Mouse (Mus musculus) heart, adult 18-20 months (tissue): Measurements from ENCODE around the gene Tbc1d16. TPM values are rescaled to one million over a fixed set of nuclear protein-coding genes. Genes with fewer than 3 reads are reported as not detected.

Experiments
- DNase-seq, 2 experiments: peaks; one replicate each; pipeline ENCODE4 v3.0.0; 2021 to 2022; ENCODE audit warnings: mixed read lengths in 1 of 2
- total RNA-seq, 2 experiments: library from RNA; stranded (reverse); gene quantifications; 2 replicates each; pipeline ENCODE4 v1.2.3; 2021

Tbc1d16 gene
- total RNA-seq, 2 experiments from 2014 or later: 54.9 to 56.9 TPM

DNA sequence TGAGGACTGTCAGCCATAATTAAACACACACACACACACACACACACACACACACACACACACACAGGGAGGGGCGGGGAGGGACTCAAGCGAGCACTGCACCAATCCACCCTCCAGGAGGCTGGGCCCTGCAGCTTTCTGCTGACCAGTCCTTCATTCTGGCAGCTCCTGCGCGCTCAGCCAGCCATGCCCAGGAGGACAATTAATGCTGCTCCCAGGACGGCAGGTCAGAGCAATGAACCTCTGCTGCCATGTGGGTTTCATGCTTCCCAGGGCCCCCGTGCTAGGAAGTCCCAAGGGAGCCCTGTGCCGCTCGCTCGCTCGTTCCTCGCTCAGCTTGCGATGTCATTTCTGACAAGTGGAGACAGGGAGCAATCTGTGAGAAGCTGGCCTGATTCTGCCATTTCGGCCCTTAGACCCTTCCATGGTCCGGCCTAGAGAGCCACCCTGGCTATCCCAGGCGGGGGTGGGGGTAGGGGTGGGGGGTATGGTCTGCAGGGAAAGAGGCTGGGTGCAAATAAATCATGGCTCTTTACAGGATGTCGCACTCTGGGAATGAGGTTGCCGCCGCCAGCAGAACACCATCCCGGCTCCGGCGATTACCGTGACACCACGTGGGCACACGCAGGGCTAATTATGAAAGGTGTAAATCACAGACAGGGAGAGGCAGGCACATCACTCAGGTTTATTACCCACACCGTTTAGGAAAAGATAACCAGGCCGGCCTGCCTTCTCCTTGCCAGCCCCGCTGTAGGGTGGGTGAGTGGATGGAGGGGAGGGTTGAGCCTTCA lies 51.7 kb downstream of the Tbc1d16 start:
- DNase-seq: no peak

DNA sequence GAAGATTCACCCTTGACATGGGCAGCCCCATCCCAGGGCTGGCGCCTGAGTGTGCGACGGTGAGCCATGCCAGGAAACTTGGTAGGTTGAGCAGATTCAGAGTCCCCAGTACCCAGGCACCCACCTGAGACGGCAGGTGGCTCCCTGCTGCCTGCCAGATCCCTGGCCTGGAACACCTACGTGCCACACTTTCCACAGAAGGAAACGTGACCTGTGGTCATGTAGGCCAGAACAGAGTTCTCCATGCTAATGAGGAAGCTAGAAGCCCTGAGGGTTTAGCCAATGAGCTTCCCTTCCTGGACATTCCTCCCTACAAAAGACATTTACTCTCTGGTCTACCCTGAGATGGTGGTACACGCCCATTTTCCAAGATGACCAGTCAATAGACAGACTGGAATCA lies 56.7 kb downstream of the Tbc1d16 start:
- no peak for DNase-seq

DNA sequence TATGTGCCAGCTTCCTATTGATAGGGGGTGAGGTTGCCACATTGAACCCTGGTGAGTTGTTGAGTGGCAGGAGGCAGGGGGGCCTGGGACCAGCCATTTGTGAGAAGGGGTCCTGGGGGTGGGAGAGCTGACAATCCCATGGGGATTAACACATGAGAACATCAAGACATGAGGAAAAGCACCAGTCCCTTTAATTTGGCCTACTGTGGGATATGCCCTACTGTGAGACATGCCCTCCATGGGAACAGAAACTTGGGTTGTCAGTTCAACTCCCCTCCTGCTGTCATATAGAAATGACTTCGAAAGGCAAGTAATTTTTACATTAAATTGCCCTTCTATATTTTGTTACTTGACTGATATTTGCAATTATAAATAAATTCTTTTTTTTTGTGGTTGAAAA lies 59.4 kb downstream of the Tbc1d16 start:
- DNase-seq: no peak

DNA sequence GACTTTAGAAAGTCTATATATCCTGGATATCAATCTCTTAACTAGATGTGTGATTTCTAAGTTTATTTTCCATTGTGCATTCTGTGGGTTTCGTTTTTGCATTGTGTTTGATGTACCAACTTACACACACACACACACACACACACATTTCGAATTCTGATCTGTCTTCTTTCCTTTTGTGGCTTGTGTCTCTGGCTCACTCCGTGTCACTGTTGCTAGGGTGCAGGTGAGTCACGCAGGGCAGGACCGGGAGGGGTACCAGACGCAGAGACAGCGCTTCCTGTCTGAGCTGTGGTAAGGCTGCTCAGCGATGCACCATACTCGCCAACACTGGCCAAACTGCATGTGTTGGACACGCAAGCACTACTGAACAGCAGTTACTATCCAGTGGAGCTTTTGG lies 62.3 kb downstream of the Tbc1d16 start:
- DNase-seq: no peak

DNA sequence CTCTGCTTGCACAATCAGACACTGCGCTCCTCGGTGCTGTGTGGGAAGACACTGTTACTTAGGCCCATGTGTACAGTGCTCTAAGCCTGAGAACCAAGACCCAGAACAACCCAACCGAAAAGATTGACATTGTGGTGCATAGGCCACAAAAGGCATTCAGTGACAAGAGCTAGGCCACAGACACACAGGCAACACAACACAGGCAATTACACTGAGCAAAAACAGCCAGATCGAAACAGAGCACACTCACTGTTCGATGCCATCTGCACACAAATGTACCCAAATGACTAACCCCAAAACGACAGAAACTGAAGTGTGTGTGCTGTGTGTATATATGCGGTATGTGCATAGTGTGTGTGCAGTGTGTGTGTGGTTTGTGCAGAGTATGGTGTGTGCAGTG lies 63.9 kb downstream of the Tbc1d16 start:
- no peak for DNase-seq

DNA sequence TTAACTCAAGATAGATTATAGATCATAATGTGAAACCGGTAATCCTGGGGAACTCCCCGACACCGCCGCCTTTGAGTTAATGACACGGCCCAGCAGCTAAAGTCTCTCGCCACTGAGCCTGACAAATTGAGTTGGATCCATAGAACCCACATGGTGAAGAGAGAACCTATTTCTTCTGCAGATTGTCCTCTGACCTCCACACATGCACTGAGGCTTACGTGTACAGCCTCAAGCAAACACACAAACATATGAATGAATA lies 64.6 kb downstream of the Tbc1d16 start:
- DNase-seq: no peak

DNA sequence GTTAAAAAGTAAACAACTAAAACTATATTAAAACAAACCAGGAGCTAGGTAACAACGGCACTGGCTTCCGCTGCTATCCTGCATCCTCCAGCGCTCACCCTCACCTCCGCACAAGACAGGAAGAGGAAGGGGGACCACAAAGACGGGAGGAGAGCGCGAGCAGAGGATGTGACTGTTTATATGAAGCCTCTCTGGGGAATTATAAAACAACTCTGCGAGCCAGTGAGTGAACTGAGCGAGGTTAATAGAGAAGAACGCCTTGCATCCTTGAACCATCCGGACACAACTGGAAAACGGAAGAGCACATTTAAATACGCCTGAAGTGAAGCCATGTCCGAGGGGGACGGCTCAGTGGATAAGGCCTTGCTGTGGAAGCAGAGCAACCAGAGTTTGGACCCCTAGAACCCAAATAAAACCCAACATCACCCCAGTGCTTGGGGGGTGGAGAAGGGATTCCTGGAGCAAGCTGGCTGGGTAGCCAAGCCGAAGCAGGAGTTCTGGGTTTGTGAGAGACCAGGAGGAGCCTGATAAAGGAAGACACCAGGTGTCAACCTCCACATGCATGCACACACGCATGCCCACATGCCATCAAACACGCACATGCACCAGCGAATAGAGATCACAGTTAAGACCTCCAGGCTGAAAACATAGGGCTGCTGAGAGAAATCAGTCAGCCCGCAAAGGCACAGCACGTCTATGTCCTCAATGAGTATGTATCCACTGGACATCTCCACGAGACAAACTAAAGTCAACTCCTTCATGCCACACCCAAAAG lies 65.2 kb downstream of the Tbc1d16 start:
- DNase-seq: no peak

DNA sequence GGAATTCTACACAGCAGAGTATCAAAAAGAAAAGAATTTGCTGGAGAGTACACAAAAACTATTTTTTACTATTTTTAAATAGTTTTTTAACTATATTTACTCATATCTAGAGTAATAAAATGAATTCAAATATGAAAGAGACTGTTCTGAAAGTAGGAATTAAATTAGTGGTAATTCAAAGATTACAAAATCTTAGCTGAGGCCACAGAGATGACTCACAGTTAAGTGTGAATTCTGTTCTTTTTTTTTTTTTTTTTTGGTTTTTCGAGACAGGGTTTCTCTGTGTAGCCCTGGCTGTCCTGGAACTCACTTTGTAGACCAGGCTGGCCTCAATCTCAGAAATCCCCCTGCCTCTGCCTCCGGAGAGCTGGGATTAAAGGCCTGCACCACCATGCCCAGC lies 66.6 kb downstream of the Tbc1d16 start:
- no peak for DNase-seq

DNA sequence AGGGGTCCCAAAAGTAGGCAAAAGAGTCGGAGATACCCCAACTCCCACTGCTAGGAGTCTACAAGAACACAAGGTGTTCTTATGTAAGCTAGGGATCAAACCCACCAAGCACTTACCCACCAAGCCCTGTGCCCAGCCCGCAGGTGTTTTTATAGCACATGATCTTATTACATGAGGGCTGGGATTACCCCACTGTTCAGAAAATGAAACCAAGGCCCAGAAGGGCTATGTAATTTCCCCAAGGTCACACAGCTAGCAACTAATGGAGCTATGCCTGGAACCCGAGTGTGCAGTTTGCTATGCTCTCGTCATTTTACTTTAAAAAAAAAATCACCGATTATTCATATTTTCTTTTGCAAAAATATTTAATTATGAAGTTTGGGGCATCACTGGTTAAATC lies 68.2 kb downstream of the Tbc1d16 start:
- DNase-seq: no peak

DNA sequence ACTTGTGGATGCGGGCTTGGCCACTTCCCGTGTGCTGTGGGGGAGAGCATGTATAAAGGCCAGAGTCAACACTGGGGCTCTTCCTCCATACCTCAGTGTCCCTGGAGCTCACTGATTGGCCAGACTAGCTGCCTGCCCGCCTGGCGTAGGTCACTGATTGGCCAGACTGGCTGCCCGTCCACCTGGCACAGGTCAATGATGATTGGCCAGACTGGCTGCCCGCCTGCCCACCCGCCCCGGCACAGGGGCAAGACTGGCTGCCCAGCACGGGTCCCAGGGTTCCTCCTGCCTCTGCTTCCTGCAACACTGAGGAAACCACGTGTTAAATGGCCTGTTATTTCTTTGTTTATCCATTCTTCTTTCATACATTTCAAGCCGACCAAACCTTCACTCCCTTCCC lies 68.8 kb downstream of the Tbc1d16 start:
- peak; percentile 28 to 53 for DNase-seq

DNA sequence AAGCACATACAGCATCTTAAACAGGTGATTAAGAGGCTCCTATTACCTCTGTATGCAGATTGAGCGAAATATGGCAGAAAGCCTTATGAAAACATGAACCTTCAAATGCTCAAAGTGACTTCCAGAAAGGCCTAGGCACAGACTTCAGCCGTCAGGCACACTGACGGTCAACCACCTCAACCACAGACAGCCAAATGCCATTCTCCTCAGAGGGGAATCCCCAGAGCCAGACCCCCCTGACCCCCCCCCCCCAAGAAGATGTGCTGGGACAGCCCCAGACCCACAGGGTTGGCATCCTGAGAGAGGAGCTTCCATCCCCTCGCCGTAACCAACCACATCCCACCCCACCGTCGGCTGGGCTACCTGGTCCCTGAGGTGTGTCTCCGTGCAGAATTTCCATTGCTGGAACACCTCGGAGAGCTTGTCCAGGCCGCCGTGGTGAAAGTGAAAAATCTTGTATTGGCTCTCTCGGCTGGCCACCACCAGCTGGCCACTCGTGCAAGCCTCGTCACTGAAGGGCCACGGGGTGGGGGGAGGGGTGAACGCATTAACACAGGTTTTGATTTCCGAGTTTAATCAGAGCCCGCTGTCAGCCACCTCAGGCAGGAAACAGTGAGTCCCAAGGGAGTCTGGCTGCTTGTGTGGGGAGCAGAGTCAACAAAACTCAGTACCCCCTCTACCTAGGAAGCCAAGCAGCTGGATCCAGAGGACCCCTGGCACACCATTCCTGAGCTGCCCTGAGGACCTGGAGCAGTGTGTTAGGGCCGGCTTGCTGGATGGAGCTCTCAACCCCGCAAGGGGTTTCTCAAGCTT lies 70.7 kb downstream of the Tbc1d16 start:
- no peak for DNase-seq

DNA sequence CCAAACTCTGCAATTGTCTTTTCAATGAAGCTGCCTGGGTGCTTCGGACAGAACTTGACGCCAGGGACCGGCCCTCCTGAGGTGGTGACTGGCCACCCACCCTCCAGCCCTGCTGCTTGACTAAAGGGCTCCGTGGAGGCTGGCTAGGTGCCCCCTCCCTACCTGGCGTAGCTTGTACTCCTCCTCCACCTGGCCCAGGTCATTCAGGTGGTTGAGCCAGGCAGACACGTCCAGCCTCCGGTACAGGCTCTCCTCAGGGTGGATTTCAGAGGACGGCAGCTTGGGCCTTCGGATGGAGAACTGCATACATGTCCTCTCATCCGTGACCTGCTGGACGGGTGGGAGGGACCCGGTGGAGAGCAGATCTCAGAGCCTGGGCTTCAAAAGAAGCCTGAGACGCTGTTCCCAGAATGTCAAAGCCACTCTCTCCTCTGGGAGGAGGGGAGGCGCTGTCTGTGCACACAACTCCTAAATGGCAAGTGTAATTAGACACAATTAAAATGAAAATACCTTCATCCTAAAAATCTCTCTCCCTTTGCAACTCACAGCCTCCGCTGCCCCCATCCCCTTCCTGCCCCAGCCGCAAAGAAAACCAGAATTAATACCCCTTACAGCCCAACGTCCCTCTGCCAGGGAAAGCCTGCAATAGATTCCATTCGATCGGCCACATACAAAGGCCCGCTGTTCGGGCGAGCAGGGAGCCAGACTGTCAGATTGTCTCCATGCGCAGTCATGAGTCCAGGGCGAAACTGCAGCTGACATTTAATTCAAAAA lies 71.6 kb downstream of the Tbc1d16 start:
- no peak for DNase-seq

DNA sequence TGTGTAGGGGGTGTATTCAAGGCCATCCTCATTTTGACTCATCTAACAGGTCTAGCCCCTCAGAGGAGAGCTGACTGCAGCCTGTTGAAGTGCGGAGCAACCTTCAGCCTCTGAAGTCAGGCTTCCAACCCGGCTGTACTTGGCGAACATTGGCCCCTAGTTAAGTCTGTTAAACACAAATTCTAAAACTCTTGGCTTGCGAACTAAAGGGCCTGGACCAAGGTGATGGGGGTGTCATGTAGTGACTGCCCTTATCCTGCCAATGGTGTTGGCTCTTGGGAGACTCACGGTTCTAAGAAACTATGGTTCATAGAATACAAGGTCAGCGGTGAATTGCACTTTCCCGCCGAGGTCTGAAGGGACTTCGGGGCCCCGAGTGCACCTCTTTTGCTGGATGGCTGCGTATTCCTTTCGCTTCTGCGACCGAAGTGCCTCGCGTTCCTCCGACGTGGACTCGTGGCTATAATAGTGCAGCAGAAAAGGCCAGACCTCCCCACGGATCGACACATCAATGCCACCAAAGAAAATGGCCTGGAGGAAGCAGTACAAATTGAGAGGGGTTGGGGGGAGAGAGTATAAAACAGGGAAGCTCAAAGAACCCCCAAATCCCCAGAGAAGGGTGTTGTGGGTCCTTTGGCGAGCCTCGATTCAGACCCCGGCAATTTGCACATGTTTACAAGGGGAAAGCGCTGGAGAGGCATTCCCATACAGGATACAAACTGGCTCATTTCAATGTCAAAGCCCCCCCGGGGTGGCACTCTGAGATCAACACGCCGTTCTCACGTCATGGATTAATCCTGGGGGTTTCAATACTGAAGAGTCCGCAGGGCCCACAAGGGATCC lies 72.4 kb downstream of the Tbc1d16 start:
- DNase-seq: no peak

DNA sequence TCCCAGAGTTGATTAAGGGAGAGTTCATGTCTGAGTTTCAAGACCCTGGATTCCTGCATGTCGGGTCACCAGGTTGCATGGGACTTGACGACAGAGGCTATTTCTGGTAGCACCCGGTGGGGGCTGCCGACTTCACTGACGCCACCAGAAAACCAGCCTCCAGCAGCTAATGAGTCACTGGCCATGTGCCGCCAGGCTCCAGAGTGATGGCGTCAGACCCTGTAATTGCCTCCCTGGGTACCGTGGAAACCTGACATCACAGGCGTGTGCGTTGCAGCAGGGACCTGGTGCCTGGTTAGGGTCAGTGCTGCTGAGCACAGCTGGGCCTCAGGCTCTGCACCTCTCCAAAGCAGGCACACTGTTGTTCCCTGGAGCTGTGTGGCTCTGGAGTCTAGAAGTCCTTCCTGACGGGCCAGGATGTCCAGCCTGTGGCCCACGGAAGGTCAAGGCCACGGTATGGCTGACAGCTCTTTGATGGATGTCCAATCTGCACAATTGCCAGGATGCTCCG lies 75.9 kb downstream of the Tbc1d16 start:
- DNase-seq: no peak

DNA sequence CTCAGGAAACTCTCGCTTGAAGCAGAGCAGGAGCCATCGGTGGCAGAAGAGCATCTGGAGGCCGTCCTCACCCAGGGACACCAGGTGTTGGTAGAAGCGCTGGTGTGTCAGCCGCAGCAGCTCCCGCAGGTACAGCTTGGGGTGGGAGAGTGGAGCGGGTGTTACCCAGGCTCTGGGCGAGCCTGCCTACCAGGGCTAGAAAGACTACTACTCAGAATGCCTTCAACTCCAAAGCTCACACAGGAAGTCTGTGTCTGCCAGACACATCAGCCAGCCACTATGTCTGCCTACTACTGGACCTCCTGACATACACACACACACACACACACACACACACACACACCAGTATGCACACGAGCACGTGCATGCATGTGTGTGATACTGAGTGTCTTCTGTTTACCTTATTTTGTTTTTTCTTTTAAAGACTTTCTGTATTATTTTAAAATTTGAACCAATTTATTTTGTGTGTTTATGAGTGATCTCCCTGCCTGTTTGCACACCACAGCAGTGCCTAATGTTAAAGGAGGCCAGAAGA lies 77.2 kb downstream of the Tbc1d16 start:
- DNase-seq: no peak

DNA sequence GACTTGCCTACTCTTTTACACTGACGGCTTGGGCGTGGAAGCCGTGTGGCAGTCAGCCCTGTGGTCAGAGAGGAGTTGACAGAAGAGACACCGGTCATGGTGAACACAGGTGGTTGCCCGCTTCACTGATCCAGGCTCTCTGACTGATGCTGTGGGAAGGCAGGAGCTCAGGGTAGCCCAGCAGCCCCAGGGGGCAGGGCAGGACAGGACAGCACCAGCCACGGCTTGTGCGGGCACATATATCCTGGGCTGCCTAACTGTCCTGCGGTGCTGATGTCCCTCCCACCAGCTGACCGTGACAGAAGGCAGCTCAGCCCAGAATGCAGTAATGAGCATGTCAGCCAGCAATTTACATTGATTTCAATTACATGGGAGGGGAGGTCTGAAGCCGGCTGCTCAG lies 77.9 kb downstream of the Tbc1d16 start:
- no peak for DNase-seq

DNA sequence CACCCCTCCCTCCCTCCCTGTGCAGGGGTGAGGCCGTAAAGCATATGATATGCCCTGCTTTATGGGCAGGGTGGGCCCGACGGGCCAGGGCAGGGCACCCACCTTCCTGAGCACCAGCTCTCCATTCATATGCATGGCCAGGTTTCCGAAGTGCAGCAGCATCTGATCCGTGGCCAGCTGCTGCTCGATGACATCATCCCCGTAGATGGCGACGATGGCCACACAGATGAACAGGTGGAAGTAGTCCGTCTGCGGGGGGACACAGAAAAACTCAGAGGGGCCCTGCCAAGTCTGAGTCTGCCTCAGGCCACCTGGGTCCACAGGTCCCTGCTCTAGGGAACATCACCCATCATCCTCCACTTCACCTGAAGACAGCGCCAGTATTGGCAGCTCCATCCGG lies 79.5 kb downstream of the Tbc1d16 start:
- no peak for DNase-seq

DNA sequence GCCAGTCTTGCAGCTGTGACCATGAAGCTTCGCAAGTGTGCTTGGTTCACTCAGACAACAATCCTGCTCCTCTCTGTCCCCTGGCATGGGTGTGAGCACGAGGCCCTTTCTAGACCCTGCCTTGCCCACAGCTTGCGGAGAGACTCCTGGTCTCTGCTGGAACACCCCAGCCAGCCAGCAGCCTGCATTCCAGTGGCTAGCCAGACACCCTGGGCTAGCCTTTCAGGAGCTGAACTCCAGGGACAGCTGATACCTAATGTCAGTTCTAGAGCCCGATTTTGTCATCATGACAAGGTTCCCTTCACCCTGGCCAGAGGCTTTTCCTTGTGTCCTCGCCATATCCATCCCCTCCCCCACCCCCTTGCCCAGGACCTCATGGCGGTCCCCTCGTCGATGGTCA lies 81.1 kb downstream of the Tbc1d16 start:
- DNase-seq: no peak

DNA sequence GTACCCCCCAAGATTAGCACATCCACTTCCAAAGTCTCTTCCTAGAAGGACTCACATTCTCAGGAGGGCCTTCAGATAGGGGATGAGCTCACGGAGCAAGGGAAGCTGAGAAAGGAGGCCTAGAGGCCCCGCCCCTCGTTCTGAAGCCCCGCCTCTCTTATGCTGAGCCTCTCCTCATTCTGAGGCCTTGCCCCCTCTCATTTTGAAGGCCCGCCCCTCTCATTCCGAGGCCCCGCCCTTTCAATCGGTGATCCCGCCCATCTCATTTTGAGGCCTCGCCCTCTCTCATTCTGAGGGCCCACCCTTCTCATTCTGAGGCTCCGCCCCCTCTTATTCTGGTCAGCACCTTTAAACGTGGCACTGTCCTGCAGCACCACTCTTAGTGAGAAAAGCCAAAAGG lies 82.2 kb downstream of the Tbc1d16 start:
- DNase-seq: no peak

DNA sequence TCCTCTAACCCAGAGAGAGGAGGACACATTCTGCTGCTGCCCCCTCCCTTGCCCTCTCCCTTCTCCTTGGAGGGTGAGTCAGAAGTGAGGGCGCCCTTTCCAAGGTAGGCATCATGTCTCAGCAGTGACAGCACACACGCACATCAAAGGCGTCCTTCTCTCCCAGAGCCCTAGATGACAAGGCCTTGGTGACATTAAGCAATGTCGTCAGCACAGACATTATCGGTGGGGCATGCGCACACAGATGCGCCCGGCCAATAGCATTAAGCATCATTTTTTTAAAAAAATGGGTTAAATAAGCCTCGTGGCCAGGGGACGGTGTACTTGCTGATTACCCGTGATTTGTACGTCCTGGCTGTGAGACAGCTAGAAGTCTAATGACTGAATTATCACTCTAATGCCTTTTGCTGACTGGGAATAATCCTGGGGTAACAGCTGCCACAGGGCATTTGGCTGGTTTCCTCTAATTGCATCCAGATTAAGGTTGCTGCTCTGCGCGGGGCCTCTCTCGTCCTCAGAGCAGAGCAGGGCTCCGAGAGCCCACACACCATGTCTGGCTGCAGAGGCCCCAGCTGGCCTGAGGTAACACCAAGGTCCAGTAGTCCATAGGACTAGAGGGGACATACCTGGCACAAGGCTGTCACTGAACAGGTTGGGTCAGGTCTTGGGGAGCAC lies 83.4 kb downstream of the Tbc1d16 start:
- no peak for DNase-seq
